Mouse (Mus musculus) hindlimb bud, embryonic 11.5 days (tissue): ENCODE results near the gene Cyp11a1.

Experiments
- DNase-seq: peaks from one replicate; pipeline ENCODE4 v3.0.0-alpha.2; 2012; ENCODE audit warnings: low read depth, low spot score; ENCODE audit errors: extremely low spot score

Cyp11a1 gene

GRCm38 (mm10) chr9:58005753-58006461 is at the start of gene Cyp11a1:
TSS of gene Cyp11a1 (plus strand) at chr9:58006411.
- DNase-seq: no peak

- no peak for DNase-seq
Measured at GRCm38 (mm10) chr9:57956838-57957236, 49.4 kb upstream of the Cyp11a1 start.

GRCm38 (mm10) chr9:57958615-57959014 is 47.6 kb upstream of the Cyp11a1 start:
- no peak for DNase-seq

GRCm38 (mm10) chr9:57959399-57959798 is 46.8 kb upstream of the Cyp11a1 start:
- no peak for DNase-seq

GRCm38 (mm10) chr9:57959886-57960866 is 46.0 kb upstream of the Cyp11a1 start:
- no peak for DNase-seq

- DNase-seq: no peak
Measured at GRCm38 (mm10) chr9:57961226-57961625, 45.0 kb upstream of the Cyp11a1 start.

- DNase-seq: no peak
Measured at GRCm38 (mm10) chr9:57961863-57962778, 44.1 kb upstream of the Cyp11a1 start.

- no peak for DNase-seq
Measured at GRCm38 (mm10) chr9:57963249-57963997, 42.8 kb upstream of the Cyp11a1 start.

GRCm38 (mm10) chr9:57963998-57964395 is 42.2 kb upstream of the Cyp11a1 start:
- DNase-seq: no peak

GRCm38 (mm10) chr9:57964528-57965250 is 41.5 kb upstream of the Cyp11a1 start:
- no peak for DNase-seq

- DNase-seq: no peak
Measured at GRCm38 (mm10) chr9:57965281-57966185, 40.7 kb upstream of the Cyp11a1 start.

GRCm38 (mm10) chr9:57967237-57967960 is 38.8 kb upstream of the Cyp11a1 start:
- no peak for DNase-seq

- DNase-seq: no peak
Measured at GRCm38 (mm10) chr9:57968166-57968771, 37.9 kb upstream of the Cyp11a1 start.

- DNase-seq: no peak
Measured at GRCm38 (mm10) chr9:57968783-57969542, 37.2 kb upstream of the Cyp11a1 start.

GRCm38 (mm10) chr9:57969736-57970495 is 36.3 kb upstream of the Cyp11a1 start:
- DNase-seq: no peak

- no peak for DNase-seq
Measured at GRCm38 (mm10) chr9:57971413-57971812, 34.8 kb upstream of the Cyp11a1 start.
